Mouse (Mus musculus) stomach, embryonic 16.5 days (tissue): Measurements from ENCODE around the gene Dyrk1a. TPM values are rescaled to one million over a fixed set of nuclear protein-coding genes. Genes with fewer than 3 reads are reported as not detected.

Experiments
- ATAC-seq: fragments of 200-750 bp; cut with Nextera tagmentation; 2 replicates; pipeline ENCODE4 v1.8.0; 2017; ENCODE audit warnings: moderate number of reproducible peaks, moderate TSS enrichment; ENCODE audit not compliant: insufficient read depth, low FRiP score
- H3K27ac ChIP-seq: fragments of 300-500 bp; sonication (generic); 2 replicates; pipeline ENCODE4 v1.5.1; 2014; ENCODE audit warnings: low read length
- H3K27me3 ChIP-seq: fragments of 300-500 bp; sonication (generic); 2 replicates; pipeline ENCODE4 v1.6.1; 2014; ENCODE audit warnings: low read length, control low read depth, mixed read lengths; ENCODE audit not compliant: control insufficient read depth, insufficient read depth
- H3K36me3 ChIP-seq: fragments of 300-500 bp; sonication (generic); 2 replicates; pipeline ENCODE4 v1.6.1; 2014; ENCODE audit warnings: low read length; ENCODE audit not compliant: control insufficient read depth, insufficient read depth
- H3K4me1 ChIP-seq: fragments of 300-500 bp; sonication (generic); 2 replicates; pipeline ENCODE4 v1.6.1; 2014; ENCODE audit warnings: low read length, control low read depth, mixed read lengths; ENCODE audit not compliant: control insufficient read depth, insufficient read depth
- H3K4me2 ChIP-seq: fragments of 300-500 bp; sonication (generic); 2 replicates; pipeline ENCODE4 v1.6.1; 2014; ENCODE audit warnings: low read depth, low read length, mixed read lengths
- H3K4me3 ChIP-seq: fragments of 300-500 bp; sonication (generic); replicated peaks from 2 replicates; pipeline ENCODE4 v1.5.1; 2014; ENCODE audit warnings: mild to moderate bottlenecking, low read length
- H3K9ac ChIP-seq: fragments of 300-500 bp; sonication (generic); 2 replicates; pipeline ENCODE4 v1.6.1; 2014; ENCODE audit warnings: low read length
- H3K9me3 ChIP-seq: fragments of 300-500 bp; sonication (generic); replicated peaks from 2 replicates; pipeline ENCODE4 v1.6.1; 2016; ENCODE audit warnings: low read length, control low read depth; ENCODE audit not compliant: control insufficient read depth
- WGBS: fragments of 180-500 bp; shearing (Covaris S2); extraction: QIAGEN DNeasy Blood & Tissue Kit; methylation state at CpG from one replicate; pipeline ENCODE4 v1.1.7; 2014; 5-methylcytosine and 5-hydroxymethylcytosine counted together
- polyA plus RNA-seq: library from polyadenylated mRNA; unstranded; fragments of >200 nt; fragmentation: Nextera tagmentation; extraction: Ambion mirVana; gene quantifications from 2 replicates; pipeline ENCODE4 v1.2.1, GENCODE M21; 2015

The Dyrk1a gene
- polyA plus RNA-seq, 1 experiment from 2014 or later, result 7.4 TPM

- Histone ChIP-seq H3K9ac (no peak overlapping the region), H3K4me1 (peaks cover 33% of the 10 kb centered on the region), H3K27me3 (no peaks in the 10 kb centered on the region), H3K9me3 (no peaks in the 10 kb centered on the region), H3K36me3 (no peaks in the 10 kb centered on the region), H3K27ac (no peak overlapping the region), H3K4me2 (no peak overlapping the region), H3K4me3 (no peak overlapping the region)
- 57% methylated on average over 2 of the region's 2 CpGs for WGBS
- no peak for ATAC-seq
These were observed 26.8 kb downstream of the Dyrk1a start for GRCm38 (mm10) chr16:94596633-94597032.

GRCm38 (mm10) chr16:94597640-94598039 lies 27.8 kb downstream of the Dyrk1a start:
- Histone ChIP-seq H3K4me2 (no peak overlapping the region), H3K9ac (no peak overlapping the region), H3K4me1 (peaks cover 43% of the 10 kb centered on the region), H3K9me3 (no peaks in the 10 kb centered on the region), H3K27me3 (no peaks in the 10 kb centered on the region), H3K4me3 (no peak overlapping the region), H3K36me3 (no peaks in the 10 kb centered on the region), H3K27ac (no peak overlapping the region)
- 6% methylated on average over 1 of the region's 1 CpGs for WGBS
- no peak for ATAC-seq

DNA sequence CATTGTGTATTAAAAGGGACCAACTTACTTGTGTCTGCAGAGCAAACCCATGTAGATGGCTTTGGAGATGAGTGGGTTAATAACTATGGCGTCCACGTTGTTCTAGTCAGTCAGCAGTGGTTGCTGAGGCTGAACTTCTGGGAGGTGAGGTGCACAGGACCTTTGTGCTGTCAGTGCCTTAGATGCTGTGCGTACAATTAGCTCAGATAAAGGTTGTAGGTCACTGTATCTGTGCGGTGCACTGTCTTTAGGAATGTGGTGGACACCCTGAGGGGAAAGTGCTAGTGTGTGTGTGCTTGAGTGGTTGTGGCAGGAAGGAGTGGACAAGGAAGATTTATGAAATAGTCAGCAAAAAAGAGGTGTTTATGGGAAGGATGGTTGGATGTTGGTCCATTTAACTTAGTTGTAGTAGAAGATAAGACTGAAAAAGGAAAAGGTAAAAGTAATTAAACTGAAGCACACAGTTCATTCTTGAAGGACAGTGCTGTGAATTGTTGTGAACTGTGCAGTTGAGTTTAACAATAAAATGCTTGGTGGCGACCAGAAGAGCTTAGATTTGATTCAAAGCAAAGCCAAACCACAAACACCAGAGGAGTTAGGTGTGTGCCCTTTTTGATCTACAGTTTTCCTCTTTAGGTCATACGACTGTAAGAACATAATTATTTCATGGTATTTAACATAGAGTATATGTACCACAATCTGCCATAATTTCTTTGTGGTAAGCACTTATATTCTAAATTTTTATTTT lies 30.3 kb downstream of the Dyrk1a start:
- peaks cover 55% of the 10 kb centered on the region for H3K4me1 ChIP-seq
- no peak for ATAC-seq

GRCm38 (mm10) chr16:94601089-94601488 lies 31.3 kb downstream of the Dyrk1a start:
- 65% methylated on average over 5 of the region's 5 CpGs for WGBS
- no peaks in the 10 kb centered on the region for H3K36me3 ChIP-seq
- no peak overlapping the region for H3K4me2 ChIP-seq
- H3K4me3 ChIP-seq, result no peak overlapping the region
- H3K9me3 ChIP-seq, result no peaks in the 10 kb centered on the region
- no peaks in the 10 kb centered on the region for H3K27me3 ChIP-seq
- no peak for ATAC-seq
- no peak overlapping the region for H3K9ac ChIP-seq
- H3K4me1 ChIP-seq, result peaks cover 55% of the 10 kb centered on the region
- H3K27ac ChIP-seq, result peak overlapping the region; percentile 74

More for the DNA sequence above, 30.3 kb downstream of the Dyrk1a start:
- Histone ChIP-seq H3K9ac (no peak overlapping the region), H3K27me3 (no peaks in the 10 kb centered on the region), H3K4me3 (no peak overlapping the region), H3K36me3 (no peaks in the 10 kb centered on the region), H3K9me3 (no peaks in the 10 kb centered on the region), H3K4me2 (no peak overlapping the region), H3K27ac (no peak overlapping the region)
- WGBS, result 26% methylated on average over 6 of the region's 6 CpGs

- Histone ChIP-seq H3K27me3 (no peaks in the 10 kb centered on the region), H3K27ac (peak overlapping the region; percentile 74), H3K4me2 (peak overlapping the region; percentile 10; the same call in 1 of the 2 replicates), H3K9ac (no peak overlapping the region), H3K36me3 (no peaks in the 10 kb centered on the region), H3K4me1 (peaks cover 55% of the 10 kb centered on the region), H3K9me3 (no peaks in the 10 kb centered on the region), H3K4me3 (no peak overlapping the region)
- ATAC-seq, result peak; percentile 82
- 13% methylated on average over 6 of the region's 6 CpGs for WGBS
These were observed 31.7 kb downstream of the Dyrk1a start for GRCm38 (mm10) chr16:94601540-94601953.

- WGBS, result 76% methylated on average over 1 of the region's 1 CpGs
- H3K4me1 ChIP-seq, result peaks cover 55% of the 10 kb centered on the region
These were observed 32.4 kb downstream of the Dyrk1a start for GRCm38 (mm10) chr16:94602188-94602587.

DNA sequence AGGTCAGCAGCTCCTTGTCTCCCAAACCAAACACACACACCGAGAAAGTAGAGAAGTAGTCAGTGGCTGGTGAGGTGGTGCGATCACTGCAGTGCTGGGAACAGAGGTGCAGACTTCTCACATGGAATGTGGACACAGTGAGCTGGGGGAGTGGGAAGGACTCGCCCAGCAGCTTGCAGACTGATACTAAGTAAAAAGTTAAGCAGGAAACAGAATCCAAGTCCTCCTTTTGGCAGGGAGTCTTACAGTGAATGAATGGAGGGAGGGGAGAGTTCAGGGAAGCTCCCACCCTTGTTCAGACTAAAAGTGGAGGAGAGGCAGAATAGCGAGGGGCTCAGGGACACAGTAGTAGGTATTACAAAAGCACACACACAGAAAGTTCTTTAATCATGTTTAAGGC lies 32.9 kb downstream of the Dyrk1a start:
- Histone ChIP-seq H3K4me3 (no peak overlapping the region), H3K9me3 (no peaks in the 10 kb centered on the region), H3K4me1 (peaks cover 54% of the 10 kb centered on the region), H3K36me3 (no peaks in the 10 kb centered on the region), H3K9ac (no peak overlapping the region), H3K27ac (peak overlapping the region; percentile 74; the same call in 1 of the 2 replicates), H3K4me2 (no peak overlapping the region), H3K27me3 (no peaks in the 10 kb centered on the region)
- 37% methylated on average over 4 of the region's 4 CpGs for WGBS
- no peak for ATAC-seq

More at GRCm38 (mm10) chr16:94602188-94602587, 32.4 kb downstream of the Dyrk1a start:
- Histone ChIP-seq H3K9ac (no peak overlapping the region), H3K27ac (peak overlapping the region; percentile 74), H3K4me3 (no peak overlapping the region), H3K4me2 (no peak overlapping the region), H3K36me3 (no peaks in the 10 kb centered on the region), H3K27me3 (no peaks in the 10 kb centered on the region), H3K9me3 (no peaks in the 10 kb centered on the region)
- no peak for ATAC-seq

DNA sequence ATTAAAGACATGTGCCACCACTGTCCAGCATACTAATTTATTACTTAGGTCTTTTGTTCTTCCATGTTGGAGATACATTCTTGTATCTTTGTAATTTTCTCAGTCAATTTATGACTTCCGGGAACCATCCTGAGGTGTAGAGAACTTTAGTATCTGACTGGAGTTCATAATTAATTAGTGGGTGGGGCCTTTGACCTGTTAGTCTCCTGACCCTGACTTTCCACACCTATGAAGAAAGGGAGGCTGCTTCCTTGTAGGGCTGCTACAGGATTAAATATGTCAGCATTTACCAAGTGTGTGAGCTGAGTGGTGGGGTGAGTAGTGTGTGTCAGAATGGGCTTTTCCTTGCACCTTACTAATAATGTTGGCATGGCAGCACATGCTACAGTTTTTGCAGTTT lies 36.4 kb downstream of the Dyrk1a start:
- Histone ChIP-seq H3K4me3 (no peak overlapping the region), H3K4me2 (no peak overlapping the region), H3K9ac (no peak overlapping the region), H3K27me3 (no peaks in the 10 kb centered on the region), H3K27ac (no peak overlapping the region), H3K36me3 (no peaks in the 10 kb centered on the region), H3K4me1 (peaks cover 43% of the 10 kb centered on the region), H3K9me3 (no peaks in the 10 kb centered on the region)
- 72% methylated on average over 1 of the region's 1 CpGs for WGBS
- peak; percentile 4; the same call in 1 of the 2 replicates for ATAC-seq

GRCm38 (mm10) chr16:94607468-94607867 lies 37.7 kb downstream of the Dyrk1a start:
- no peaks in the 10 kb centered on the region for H3K27me3 ChIP-seq
- ATAC-seq, result no peak
- no peak overlapping the region for H3K4me3 ChIP-seq
- no peaks in the 10 kb centered on the region for H3K9me3 ChIP-seq
- H3K36me3 ChIP-seq, result no peaks in the 10 kb centered on the region
- H3K9ac ChIP-seq, result no peak overlapping the region
- 35% methylated on average over 1 of the region's 1 CpGs for WGBS
- H3K4me2 ChIP-seq, result no peak overlapping the region
- H3K4me1 ChIP-seq, result peaks cover 30% of the 10 kb centered on the region
- peak overlapping the region; percentile 8; the same call in 1 of the 2 replicates for H3K27ac ChIP-seq
